Mouse (Mus musculus): ENCODE results near the gene Ring1. TPM values are rescaled to one million over a fixed set of nuclear protein-coding genes. Genes with fewer than 3 reads are reported as not detected.

The Ring1 gene
- polyA plus RNA-seq, 2 experiments = 7.0 to 54.0 TPM

DNA sequence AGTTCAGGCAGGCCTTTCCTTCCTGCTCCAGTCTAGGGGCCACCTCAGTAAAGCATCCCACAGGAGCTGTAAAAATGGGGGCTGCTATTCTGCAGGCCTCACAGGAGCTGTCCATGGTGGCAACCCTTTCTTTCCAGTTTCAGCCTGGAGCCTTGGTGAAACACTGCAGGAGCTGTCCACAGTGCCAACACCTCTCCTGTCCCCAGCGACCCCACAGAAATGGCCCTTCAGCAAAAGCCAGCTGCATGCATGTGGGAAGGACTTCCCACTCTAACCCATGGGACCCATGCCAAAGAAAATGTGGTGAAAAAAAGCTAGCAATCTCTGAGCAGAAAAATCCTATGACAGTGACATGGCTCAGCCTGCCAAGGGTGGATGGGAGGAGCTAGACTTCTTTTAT, 51.8 kb downstream of the Ring1 start:
- WGBS = 7% methylated on average over 1 of the region's 1 CpGs
- Histone ChIP-seq H3K4me1 (ENCODE audit: control insufficient read depth, insufficient read depth, low read length) (no peaks in the 10 kb centered on the region), H3K4me2 (replicated peaks; ENCODE audit: low read depth, low read length, severe bottlenecking) (no peak overlapping the region), H3K27ac (replicated peaks; ENCODE audit: low read depth, low read length) (no peak overlapping the region), H3K27me3 (ENCODE audit: control insufficient read depth, insufficient read depth, low read length) (peaks cover 2% of the 10 kb centered on the region), H3K4me3 (replicated peaks; ENCODE audit: low read length) (no peak overlapping the region), H3K36me3 (ENCODE audit: control insufficient read depth, insufficient read depth, low read length) (no peaks in the 10 kb centered on the region), H3K9me3 (ENCODE audit: control insufficient read depth, low read length) (no peaks in the 10 kb centered on the region), H3K9ac (ENCODE audit: low read depth, low read length, severe bottlenecking) (no peak overlapping the region)
- no peak for TF ChIP-seq POLR2A (IDR thresholded peaks at IDR 0.05; ENCODE audit: borderline replicate concordance, extremely low read depth, insufficient read depth, insufficient read length)
- DNase-seq (ENCODE audit: low spot score) = peak; percentile 76
- ATAC-seq (ENCODE audit: low FRiP score, low read depth) = no peak

MicroRNAs within 50 kb of the gene (microRNA counts, 519-probe panel; counts per million panel counts)
- not detected for microRNA mmu-miR-219

Small RNA genes within 50 kb of the gene (microRNA-seq; reads per million reads assigned to microRNA genes)
- gene Mir219a-1 (0.69 reads per million), gene Mir219c (not detected)

Other genes with a start within 250 kb of the Ring1 start
Only the 30 nearest of the 33 such genes appear.
- gene Kank3, start 214.2 kb downstream of the Ring1 start, polyA plus RNA-seq (2012; rRNA removed) = 45.3 and 52.3 TPM in 2 replicates
- gene Kank3, start 214.2 kb downstream of the Ring1 start, polyA plus RNA-seq (2014; fragmentation: Nextera tagmentation; extraction: Ambion mirVana) = 31.1 and 32.1 TPM in 2 replicates
- 1,470 and 1,488 TPM in 2 replicates for gene Rps28, start 200.1 kb downstream of the Ring1 start, polyA plus RNA-seq (2012; rRNA removed)
- 1,253 and 1,319 TPM in 2 replicates for gene Rps28, start 200.1 kb downstream of the Ring1 start, polyA plus RNA-seq (2014; fragmentation: Nextera tagmentation; extraction: Ambion mirVana)
- 302 and 363 TPM in 2 replicates for gene Ndufa7, start 200.1 kb downstream of the Ring1 start, polyA plus RNA-seq (2012; rRNA removed)
- gene Ndufa7, start 200.1 kb downstream of the Ring1 start, polyA plus RNA-seq (2014; fragmentation: Nextera tagmentation; extraction: Ambion mirVana) = 505 and 530 TPM in 2 replicates
- gene Cd320, start 181.6 kb downstream of the Ring1 start, polyA plus RNA-seq (2012; rRNA removed) = 42.9 and 45.9 TPM in 2 replicates
- 57.9 and 59.4 TPM in 2 replicates for gene Cd320, start 181.6 kb downstream of the Ring1 start, polyA plus RNA-seq (2014; fragmentation: Nextera tagmentation; extraction: Ambion mirVana)
- gene Gm7029, start 150.8 kb downstream of the Ring1 start, polyA plus RNA-seq (2012; rRNA removed) = not detected in 2 replicates
- not detected in 2 replicates for gene Gm7029, start 150.8 kb downstream of the Ring1 start, polyA plus RNA-seq (2014; fragmentation: Nextera tagmentation; extraction: Ambion mirVana)
- 58.8 and 60.6 TPM in 2 replicates for gene Kifc1, start 134.0 kb downstream of the Ring1 start, polyA plus RNA-seq (2012; rRNA removed)
- gene Kifc1, start 134.0 kb downstream of the Ring1 start, polyA plus RNA-seq (2014; fragmentation: Nextera tagmentation; extraction: Ambion mirVana) = 6.2 and 6.7 TPM in 2 replicates
- gene Platr17, start 119.5 kb downstream of the Ring1 start, polyA plus RNA-seq (2012; rRNA removed) = 0.34 and 0.49 TPM in 2 replicates
- 0.32 and 0.40 TPM in 2 replicates for gene Platr17, start 119.5 kb downstream of the Ring1 start, polyA plus RNA-seq (2014; fragmentation: Nextera tagmentation; extraction: Ambion mirVana)
- gene Daxx, start 115.3 kb downstream of the Ring1 start, polyA plus RNA-seq (2012; rRNA removed) = 46.1 and 53.6 TPM in 2 replicates
- gene Daxx, start 115.3 kb downstream of the Ring1 start, polyA plus RNA-seq (2014; fragmentation: Nextera tagmentation; extraction: Ambion mirVana) = 40.5 and 44.1 TPM in 2 replicates
- gene Tapbp, start 108.8 kb downstream of the Ring1 start, polyA plus RNA-seq (2012; rRNA removed) = 18.7 and 23.8 TPM in 2 replicates
- gene Tapbp, start 108.8 kb downstream of the Ring1 start, polyA plus RNA-seq (2014; fragmentation: Nextera tagmentation; extraction: Ambion mirVana) = 28.9 and 30.5 TPM in 2 replicates
- gene Zbtb22, start 108.8 kb downstream of the Ring1 start, polyA plus RNA-seq (2012; rRNA removed) = 27.9 and 34.0 TPM in 2 replicates
- 10.1 and 10.8 TPM in 2 replicates for gene Zbtb22, start 108.8 kb downstream of the Ring1 start, polyA plus RNA-seq (2014; fragmentation: Nextera tagmentation; extraction: Ambion mirVana)
- gene Rgl2, start 95.1 kb downstream of the Ring1 start, polyA plus RNA-seq (2012; rRNA removed) = 193 and 265 TPM in 2 replicates
- gene Rgl2, start 95.1 kb downstream of the Ring1 start, polyA plus RNA-seq (2014; fragmentation: Nextera tagmentation; extraction: Ambion mirVana) = 48.7 and 51.8 TPM in 2 replicates
- gene Pfdn6, start 84.3 kb downstream of the Ring1 start, polyA plus RNA-seq (2012; rRNA removed) = 53.6 and 104 TPM in 2 replicates
- 135 and 142 TPM in 2 replicates for gene Pfdn6, start 84.3 kb downstream of the Ring1 start, polyA plus RNA-seq (2014; fragmentation: Nextera tagmentation; extraction: Ambion mirVana)
- gene Wdr46, start 84.0 kb downstream of the Ring1 start, polyA plus RNA-seq (2012; rRNA removed) = 30.5 and 30.9 TPM in 2 replicates
- 21.6 and 25.0 TPM in 2 replicates for gene Wdr46, start 84.0 kb downstream of the Ring1 start, polyA plus RNA-seq (2014; fragmentation: Nextera tagmentation; extraction: Ambion mirVana)
- gene B3galt4, start 73.2 kb downstream of the Ring1 start, polyA plus RNA-seq (2012; rRNA removed) = 7.7 and 9.3 TPM in 2 replicates
- 4.0 and 6.6 TPM in 2 replicates for gene B3galt4, start 73.2 kb downstream of the Ring1 start, polyA plus RNA-seq (2014; fragmentation: Nextera tagmentation; extraction: Ambion mirVana)
- 48.8 and 62.7 TPM in 2 replicates for gene Vps52, start 68.9 kb downstream of the Ring1 start, polyA plus RNA-seq (2012; rRNA removed)
- gene Vps52, start 68.9 kb downstream of the Ring1 start, polyA plus RNA-seq (2014; fragmentation: Nextera tagmentation; extraction: Ambion mirVana) = 38.6 and 43.4 TPM in 2 replicates
- 1,284 and 1,402 TPM in 2 replicates for gene Rps18, start 68.7 kb downstream of the Ring1 start, polyA plus RNA-seq (2012; rRNA removed)
- 2,129 and 2,245 TPM in 2 replicates for gene Rps18, start 68.7 kb downstream of the Ring1 start, polyA plus RNA-seq (2014; fragmentation: Nextera tagmentation; extraction: Ambion mirVana)
- 27.0 and 31.5 TPM in 2 replicates for gene H2-K1, start 24.3 kb downstream of the Ring1 start, polyA plus RNA-seq (2012; rRNA removed)
- 17.7 and 25.5 TPM in 2 replicates for gene H2-K1, start 24.3 kb downstream of the Ring1 start, polyA plus RNA-seq (2014; fragmentation: Nextera tagmentation; extraction: Ambion mirVana)
- gene H2-Ke6, start 3.4 kb upstream of the Ring1 start, polyA plus RNA-seq (2012; rRNA removed) = 104 and 109 TPM in 2 replicates
- 46.4 and 48.1 TPM in 2 replicates for gene H2-Ke6, start 3.4 kb upstream of the Ring1 start, polyA plus RNA-seq (2014; fragmentation: Nextera tagmentation; extraction: Ambion mirVana)
- gene Slc39a7, start 7.0 kb upstream of the Ring1 start, polyA plus RNA-seq (2012; rRNA removed) = 197 and 283 TPM in 2 replicates
- gene Slc39a7, start 7.0 kb upstream of the Ring1 start, polyA plus RNA-seq (2014; fragmentation: Nextera tagmentation; extraction: Ambion mirVana) = 132 and 133 TPM in 2 replicates
- 83.2 and 98.9 TPM in 2 replicates for gene Rxrb, start 7.1 kb upstream of the Ring1 start, polyA plus RNA-seq (2012; rRNA removed)
- 29.2 and 33.6 TPM in 2 replicates for gene Rxrb, start 7.1 kb upstream of the Ring1 start, polyA plus RNA-seq (2014; fragmentation: Nextera tagmentation; extraction: Ambion mirVana)
- gene Col11a2, start 14.8 kb upstream of the Ring1 start, polyA plus RNA-seq (2012; rRNA removed) = 201 and 242 TPM in 2 replicates
- gene Col11a2, start 14.8 kb upstream of the Ring1 start, polyA plus RNA-seq (2014; fragmentation: Nextera tagmentation; extraction: Ambion mirVana) = 71.6 and 72.1 TPM in 2 replicates
- gene H2-Oa, start 67.7 kb upstream of the Ring1 start, polyA plus RNA-seq (2012; rRNA removed) = 1.0 and 1.7 TPM in 2 replicates
- 0.70 and 0.85 TPM in 2 replicates for gene H2-Oa, start 67.7 kb upstream of the Ring1 start, polyA plus RNA-seq (2014; fragmentation: Nextera tagmentation; extraction: Ambion mirVana)
- gene H2-DMa, start 94.9 kb upstream of the Ring1 start, polyA plus RNA-seq (2012; rRNA removed) = 13.1 and 20.2 TPM in 2 replicates
- 16.8 and 19.0 TPM in 2 replicates for gene H2-DMa, start 94.9 kb upstream of the Ring1 start, polyA plus RNA-seq (2014; fragmentation: Nextera tagmentation; extraction: Ambion mirVana)
- gene Brd2, start 98.0 kb upstream of the Ring1 start, polyA plus RNA-seq (2012; rRNA removed) = 197 and 217 TPM in 2 replicates
- gene Brd2, start 98.0 kb upstream of the Ring1 start, polyA plus RNA-seq (2014; fragmentation: Nextera tagmentation; extraction: Ambion mirVana) = 121 and 141 TPM in 2 replicates
- 0.31 and 0.54 TPM in 2 replicates for gene H2-DMb2, start 118.6 kb upstream of the Ring1 start, polyA plus RNA-seq (2012; rRNA removed)
- 0.23 and 0.36 TPM in 2 replicates for gene H2-DMb2, start 118.6 kb upstream of the Ring1 start, polyA plus RNA-seq (2014; fragmentation: Nextera tagmentation; extraction: Ambion mirVana)
- 4.2 and 6.9 TPM in 2 replicates for gene H2-DMb1, start 128.4 kb upstream of the Ring1 start, polyA plus RNA-seq (2012; rRNA removed)
- gene H2-DMb1, start 128.4 kb upstream of the Ring1 start, polyA plus RNA-seq (2014; fragmentation: Nextera tagmentation; extraction: Ambion mirVana) = 2.4 and 2.7 TPM in 2 replicates
- gene Tap1, start 162.9 kb upstream of the Ring1 start, polyA plus RNA-seq (2012; rRNA removed) = 11.0 and 12.1 TPM in 2 replicates
- 11.2 and 14.2 TPM in 2 replicates for gene Tap1, start 162.9 kb upstream of the Ring1 start, polyA plus RNA-seq (2014; fragmentation: Nextera tagmentation; extraction: Ambion mirVana)
- gene Psmb9, start 163.1 kb upstream of the Ring1 start, polyA plus RNA-seq (2012; rRNA removed) = 2.2 and 3.7 TPM in 2 replicates
- 3.4 and 3.9 TPM in 2 replicates for gene Psmb9, start 163.1 kb upstream of the Ring1 start, polyA plus RNA-seq (2014; fragmentation: Nextera tagmentation; extraction: Ambion mirVana)
- gene Psmb8, start 173.0 kb upstream of the Ring1 start, polyA plus RNA-seq (2012; rRNA removed) = 6.8 and 7.3 TPM in 2 replicates
- 9.2 and 9.4 TPM in 2 replicates for gene Psmb8, start 173.0 kb upstream of the Ring1 start, polyA plus RNA-seq (2014; fragmentation: Nextera tagmentation; extraction: Ambion mirVana)
- gene Tap2, start 178.8 kb upstream of the Ring1 start, polyA plus RNA-seq (2012; rRNA removed) = 2.9 and 3.0 TPM in 2 replicates
- 2.3 and 2.4 TPM in 2 replicates for gene Tap2, start 178.8 kb upstream of the Ring1 start, polyA plus RNA-seq (2014; fragmentation: Nextera tagmentation; extraction: Ambion mirVana)

Data from limb, embryonic 14.5 days (tissue).